Mouse (Mus musculus) ES-E14 (cell line): Measurements from ENCODE around the gene Aebp2. TPM values are rescaled to one million over a fixed set of nuclear protein-coding genes. Genes with fewer than 3 reads are reported as not detected.

ENCODE experiments used
- DNase-seq: peaks from one replicate; pipeline ENCODE4 v3.0.0-alpha.2; 2013; ENCODE audit warnings: low read depth, low spot score
- H3K27ac ChIP-seq: 2 replicates; pipeline ENCODE4 v1.5.1; 2012; ENCODE audit warnings: low read depth, mild to moderate bottlenecking, low read length, moderate library complexity, mixed read lengths; ENCODE audit not compliant: poor library complexity, insufficient read depth, severe bottlenecking
- H3K36me3 ChIP-seq: 2 replicates; pipeline ENCODE4 v1.6.1; 2012; ENCODE audit warnings: mild to moderate bottlenecking, low read length, moderate library complexity, mixed read lengths; ENCODE audit not compliant: control insufficient read depth, poor library complexity, insufficient read depth, severe bottlenecking
- H3K4me1 ChIP-seq, 2 experiments: fragments of 150-350 bp in 1 of 2; sonication (generic) in 1 of 2; 2 replicates each; pipeline ENCODE4 v1.6.1; 2012; ENCODE audit warnings: low read length in 2 of 2, mild to moderate bottlenecking in 1 of 2, mixed read lengths in 1 of 2; ENCODE audit not compliant: control insufficient read depth in 2 of 2, insufficient read depth in 2 of 2, poor library complexity in 1 of 2
- H3K4me3 ChIP-seq, 2 experiments: fragments of 150-350 bp in 1 of 2; sonication (generic) in 1 of 2; 2 replicates each; pipeline ENCODE4 v1.5.1; 2012; ENCODE audit warnings: low read length in 2 of 2, low read depth in 1 of 2, mild to moderate bottlenecking in 1 of 2, mixed read lengths in 1 of 2; ENCODE audit not compliant: insufficient read depth in 1 of 2, poor library complexity in 1 of 2, severe bottlenecking in 1 of 2
- H3K9ac ChIP-seq: 2 replicates; pipeline ENCODE4 v1.6.1; 2012; ENCODE audit warnings: low read depth, mild to moderate bottlenecking, low read length, mixed read lengths; ENCODE audit not compliant: poor library complexity, insufficient read depth, severe bottlenecking
- H3K9me3 ChIP-seq: fragments of 150-350 bp; sonication (generic); 2 replicates; pipeline ENCODE4 v1.6.1; 2012; ENCODE audit warnings: low read depth, mild to moderate bottlenecking, low read length; ENCODE audit not compliant: control insufficient read depth, insufficient read depth
- CHD2 ChIP-seq: IDR thresholded peaks from 2 replicates; pipeline ENCODE4 v1.6.1; 2014; ENCODE audit warnings: mild to moderate bottlenecking, low read depth, low read length, inconsistent platforms
- HCFC1 ChIP-seq: IDR thresholded peaks from 2 replicates; pipeline ENCODE4 v1.6.1; 2012; ENCODE audit warnings: low read length, inconsistent platforms, borderline replicate concordance; ENCODE audit not compliant: insufficient read depth
- MAFK ChIP-seq: IDR thresholded peaks from 2 replicates; pipeline ENCODE4 v1.6.1; 2014; ENCODE audit warnings: mild to moderate bottlenecking, low read depth, low read length, inconsistent platforms; ENCODE audit not compliant: insufficient read depth
- ZC3H11A ChIP-seq: IDR thresholded peaks from 2 replicates; pipeline ENCODE4 v1.6.1; 2012; ENCODE audit warnings: low read depth, mild to moderate bottlenecking, inconsistent platforms, low read length, borderline replicate concordance
- ZNF384 ChIP-seq: IDR thresholded peaks from 2 replicates; pipeline ENCODE4 v1.6.1; 2012; ENCODE audit warnings: low read depth, low read length, inconsistent platforms
- in situ Hi-C, 2 experiments: fragments of 600-800 bp; cut with MboI; formaldehyde crosslinking; loops; one replicate each; pipeline ENCODE4 v1.15.1; 2025; ENCODE audit warnings: low sequenced_read_pairs in 2 of 2, inconsistent platforms in 1 of 2; ENCODE audit not compliant: unreplicated experiment in 2 of 2
- total RNA-seq: library from RNA; depleted of rRNA; stranded (reverse); fragments of 300-350 nt; gene quantifications from 2 replicates; pipeline ENCODE4 v1.2.3, GENCODE M21; 2012

The Aebp2 gene
- total RNA-seq, 1 experiment, result 77.4 TPM

DNA sequence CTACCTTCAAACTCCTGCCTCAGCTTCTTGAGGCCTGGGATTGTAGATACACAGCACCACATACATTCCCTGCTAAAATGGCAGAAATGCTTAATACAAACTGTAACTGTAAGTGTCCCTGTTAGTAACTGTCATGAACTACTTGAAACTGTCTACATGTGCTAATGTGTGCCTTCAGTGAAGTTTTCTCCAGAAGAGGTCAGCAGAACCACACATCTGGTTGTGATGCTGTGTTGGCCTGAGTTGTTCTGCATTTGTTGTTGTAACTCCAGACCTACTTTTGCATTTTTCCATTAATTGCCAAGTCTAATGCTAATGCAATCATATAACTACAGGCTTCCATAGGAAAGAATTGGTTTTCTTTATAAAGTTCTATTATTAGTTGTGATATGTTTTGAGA, 23.5 kb downstream of the Aebp2 start:
- in situ Hi-C loops, result no loop called here
- no peak for DNase-seq
- peaks cover 43% of the 10 kb centered on the region for H3K36me3 ChIP-seq

DNA sequence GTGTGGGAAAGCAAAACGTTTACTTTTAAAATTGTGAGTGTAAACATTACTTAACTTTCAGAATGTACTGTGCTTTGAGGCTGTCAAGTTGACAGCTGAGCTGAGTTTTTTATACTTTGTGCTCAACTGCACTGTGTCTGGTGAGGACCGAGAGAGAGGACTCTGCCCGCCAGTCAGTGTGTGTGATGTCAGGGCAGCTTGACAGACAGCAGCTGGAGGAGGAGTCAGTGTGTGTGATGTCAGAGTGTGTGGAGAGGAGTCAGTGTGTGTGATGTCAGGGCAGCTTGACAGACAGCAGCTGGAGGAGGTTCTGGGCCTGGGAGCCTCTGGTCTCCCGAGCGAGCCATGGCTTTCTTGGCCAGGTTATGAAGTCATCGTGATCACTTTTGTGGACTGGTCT, 24.4 kb downstream of the Aebp2 start:
- DNase-seq, result no peak
- Histone ChIP-seq H3K9me3 (no peaks in the 10 kb centered on the region), H3K9ac (no peak overlapping the region), H3K27ac (no peak overlapping the region), H3K4me1 (no peaks in the 10 kb centered on the region; a peak in 1 of 4 replicates), H3K4me3 (no peak overlapping the region), H3K36me3 (peaks cover 40% of the 10 kb centered on the region)
- TF ChIP-seq ZNF384, result no peak
- TF ChIP-seq MAFK, result no peak
- no peak for TF ChIP-seq HCFC1
- no peak for TF ChIP-seq CHD2
- no peak for TF ChIP-seq ZC3H11A
- in situ Hi-C loops, result no loop called here

More for the DNA sequence above, 23.5 kb downstream of the Aebp2 start:
- Histone ChIP-seq H3K9me3 (no peaks in the 10 kb centered on the region), H3K9ac (no peak overlapping the region), H3K27ac (no peak overlapping the region), H3K4me1 (no peaks in the 10 kb centered on the region; a peak in 1 of 4 replicates), H3K4me3 (no peak overlapping the region)
- TF ChIP-seq ZC3H11A, result no peak
- no peak for TF ChIP-seq MAFK

DNA sequence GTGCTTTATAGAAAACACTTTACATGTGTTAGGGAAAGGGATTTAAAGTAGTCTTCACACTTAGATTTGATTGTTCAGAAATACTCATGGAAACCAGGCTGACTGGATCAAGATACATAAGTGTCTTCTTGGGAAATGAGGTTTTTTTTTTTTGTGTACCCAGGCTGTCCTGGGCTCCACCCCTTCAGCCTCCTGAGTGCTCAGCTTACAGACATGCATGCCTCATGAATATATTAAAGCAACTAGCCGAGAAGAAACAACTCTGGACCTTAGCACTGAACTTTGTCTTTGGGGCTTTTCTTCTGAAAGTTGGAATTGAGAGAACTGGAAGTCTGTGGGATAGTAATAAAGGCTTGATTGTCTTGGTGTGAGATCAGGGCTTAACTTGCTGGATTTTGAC, 27.3 kb downstream of the Aebp2 start:
- H3K36me3 ChIP-seq, result peaks cover 36% of the 10 kb centered on the region
- in situ Hi-C loops, result no loop called here
- TF ChIP-seq MAFK, result no peak
- no peaks in the 10 kb centered on the region for H3K9me3 ChIP-seq
- no peak overlapping the region for H3K9ac ChIP-seq
- DNase-seq, result no peak
- H3K4me3 ChIP-seq, result no peak overlapping the region
- H3K4me1 ChIP-seq, result no peaks in the 10 kb centered on the region
- no peak overlapping the region for H3K27ac ChIP-seq

DNA sequence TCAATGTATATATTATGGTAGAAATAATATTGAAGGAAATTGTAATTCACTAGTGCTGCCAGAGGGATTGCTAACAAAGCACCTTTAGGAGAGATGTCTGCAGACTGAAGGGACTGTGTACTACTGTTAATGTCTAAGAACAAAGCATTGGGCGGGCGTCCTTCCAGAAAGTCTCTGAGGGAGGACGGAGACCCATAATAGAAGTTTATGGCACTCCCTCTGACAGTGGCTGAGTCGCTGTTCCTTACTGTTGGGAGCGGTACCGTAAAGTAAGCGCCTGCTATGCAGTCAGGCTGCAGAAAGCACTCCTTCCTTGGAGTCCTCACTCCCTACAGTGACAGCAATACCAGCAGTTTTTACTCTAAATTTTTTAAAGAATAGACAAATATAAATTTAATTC, 29.5 kb downstream of the Aebp2 start:
- H3K36me3 ChIP-seq, result peaks cover 33% of the 10 kb centered on the region
- no peak overlapping the region for H3K4me3 ChIP-seq

DNA sequence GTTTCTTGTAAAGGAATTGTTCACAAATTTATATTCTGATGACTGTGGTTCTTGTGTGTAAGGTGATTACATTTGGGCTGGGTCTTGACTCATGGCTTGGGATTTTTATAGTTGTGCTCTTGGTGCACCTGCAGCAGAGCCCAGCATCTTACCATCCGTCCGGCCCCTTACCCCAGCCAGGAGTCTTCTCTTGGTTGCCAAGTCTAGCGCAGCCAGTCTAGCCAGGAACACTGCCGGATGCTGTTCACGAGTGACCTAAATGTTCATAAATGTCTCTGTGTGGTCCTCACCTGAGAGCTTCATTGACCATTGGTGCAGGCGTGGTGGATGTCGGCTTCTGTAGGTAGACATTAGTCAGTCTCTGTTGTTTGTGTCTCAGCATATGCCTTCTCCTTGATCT, 33.0 kb downstream of the Aebp2 start:
- peaks cover 19% of the 10 kb centered on the region for H3K36me3 ChIP-seq
- no peak for DNase-seq
- in situ Hi-C loops, result no loop called here
- H3K27ac ChIP-seq, result no peak overlapping the region
- H3K9me3 ChIP-seq, result no peaks in the 10 kb centered on the region
- peaks cover 0 to 2% of the 10 kb centered on the region in 2 experiments; a peak in 1 of 4 replicates for H3K4me1 ChIP-seq
- TF ChIP-seq ZNF384 (no peak), HCFC1 (no peak), CHD2 (no peak), MAFK (no peak), ZC3H11A (no peak)
- H3K4me3 ChIP-seq, result no peak overlapping the region
- H3K9ac ChIP-seq, result no peak overlapping the region

More for the DNA sequence above, 29.5 kb downstream of the Aebp2 start:
- H3K4me1 ChIP-seq, result peaks cover 0 to 2% of the 10 kb centered on the region in 2 experiments; a peak in 1 of 4 replicates
- no peaks in the 10 kb centered on the region for H3K9me3 ChIP-seq
- no peak overlapping the region for H3K9ac ChIP-seq
- H3K27ac ChIP-seq, result no peak overlapping the region
- TF ChIP-seq ZNF384 (no peak), MAFK (no peak), ZC3H11A (no peak), HCFC1 (no peak), CHD2 (no peak)
- DNase-seq, result no peak
- in situ Hi-C loops, result no loop called here
